Mouse (Mus musculus): Measurements from ENCODE around the gene Adcy3. TPM values are rescaled to one million over a fixed set of nuclear protein-coding genes. Genes with fewer than 3 reads are reported as not detected.
"Not testable (repeated sequence)": the region's sequence is repeated elsewhere in the genome, so short reads cannot be mapped to it uniquely, and the experiment has no call there.

The Adcy3 gene
- polyA plus RNA-seq, 1 experiment from 2014 or later = 2.9 TPM

GRCm38 (mm10) chr12:4240281-4240680, 107.4 kb downstream of the Adcy3 start:
- H3K4me1 ChIP-seq (replicated peaks; ENCODE audit: control insufficient read depth, insufficient read depth, low read length) = not testable (repeated sequence)

GRCm38 (mm10) chr12:4243805-4244204, 110.9 kb downstream of the Adcy3 start:
- no peaks in the 10 kb centered on the region for H3K9me3 ChIP-seq (ENCODE audit: control insufficient read depth, low read length)
- H3K4me1 ChIP-seq (replicated peaks; ENCODE audit: control insufficient read depth, insufficient read depth, low read length) = no peaks in the 10 kb centered on the region
- H3K27me3 ChIP-seq (ENCODE audit: control insufficient read depth, insufficient read depth, low read length) = no peaks in the 10 kb centered on the region
- H3K27ac ChIP-seq (ENCODE audit: low read depth, low read length) = no peak overlapping the region
- ATAC-seq (ENCODE audit: low FRiP score) = no peak
- H3K4me2 ChIP-seq (replicated peaks; ENCODE audit: low read depth, low read length) = no peak overlapping the region
- WGBS = 81% methylated on average over 2 of the region's 2 CpGs
- DNase-seq (ENCODE audit: low spot score) = no peak
- H3K4me3 ChIP-seq (ENCODE audit: low read depth, low read length) = no peak overlapping the region
- H3K9ac ChIP-seq (ENCODE audit: low read depth, low read length) = no peak overlapping the region
- H3K36me3 ChIP-seq (ENCODE audit: control insufficient read depth, insufficient read depth, low read length) = no peaks in the 10 kb centered on the region

More at GRCm38 (mm10) chr12:4240281-4240680, 107.4 kb downstream of the Adcy3 start:
- DNase-seq (ENCODE audit: low spot score); H3K9ac ChIP-seq (ENCODE audit: low read depth, low read length); H3K27me3 ChIP-seq (ENCODE audit: control insufficient read depth, insufficient read depth, low read length); H3K36me3 ChIP-seq (ENCODE audit: control insufficient read depth, insufficient read depth, low read length); H3K9me3 ChIP-seq (ENCODE audit: control insufficient read depth, low read length); H3K4me2 ChIP-seq (replicated peaks; ENCODE audit: low read depth, low read length); H3K27ac ChIP-seq (ENCODE audit: low read depth, low read length); H3K4me3 ChIP-seq (ENCODE audit: low read depth, low read length); ATAC-seq (ENCODE audit: low FRiP score): not testable (repeated sequence)
- 79% methylated on average over 8 of the region's 8 CpGs for WGBS

GRCm38 (mm10) chr12:4245742-4246141, 112.8 kb downstream of the Adcy3 start:
- Histone ChIP-seq H3K4me1 (replicated peaks; ENCODE audit: control insufficient read depth, insufficient read depth, low read length) (no peaks in the 10 kb centered on the region), H3K4me3 (ENCODE audit: low read depth, low read length) (no peak overlapping the region), H3K36me3 (ENCODE audit: control insufficient read depth, insufficient read depth, low read length) (no peaks in the 10 kb centered on the region), H3K27ac (ENCODE audit: low read depth, low read length) (no peak overlapping the region), H3K4me2 (replicated peaks; ENCODE audit: low read depth, low read length) (no peak overlapping the region), H3K9ac (ENCODE audit: low read depth, low read length) (no peak overlapping the region), H3K27me3 (ENCODE audit: control insufficient read depth, insufficient read depth, low read length) (no peaks in the 10 kb centered on the region), H3K9me3 (ENCODE audit: control insufficient read depth, low read length) (no peaks in the 10 kb centered on the region)
- 89% methylated on average over 10 of the region's 10 CpGs for WGBS
- ATAC-seq (ENCODE audit: low FRiP score) = no peak
- no peak for DNase-seq (ENCODE audit: low spot score)

- Histone ChIP-seq H3K27ac (ENCODE audit: low read depth, low read length) (no peak overlapping the region), H3K27me3 (ENCODE audit: control insufficient read depth, insufficient read depth, low read length) (no peaks in the 10 kb centered on the region), H3K9me3 (ENCODE audit: control insufficient read depth, low read length) (no peaks in the 10 kb centered on the region), H3K9ac (ENCODE audit: low read depth, low read length) (no peak overlapping the region), H3K4me3 (ENCODE audit: low read depth, low read length) (no peak overlapping the region), H3K4me1 (replicated peaks; ENCODE audit: control insufficient read depth, insufficient read depth, low read length) (no peaks in the 10 kb centered on the region), H3K4me2 (replicated peaks; ENCODE audit: low read depth, low read length) (no peak overlapping the region), H3K36me3 (ENCODE audit: control insufficient read depth, insufficient read depth, low read length) (no peaks in the 10 kb centered on the region)
- 89% methylated on average over 6 of the region's 6 CpGs for WGBS
- DNase-seq (ENCODE audit: low spot score) (no peak), ATAC-seq (ENCODE audit: low FRiP score) (no peak)
Measured at GRCm38 (mm10) chr12:4249786-4250185, 116.9 kb downstream of the Adcy3 start.

GRCm38 (mm10) chr12:4252742-4253655, 120.1 kb downstream of the Adcy3 start:
- Histone ChIP-seq H3K27ac (ENCODE audit: low read depth, low read length) (no peak overlapping the region), H3K4me3 (ENCODE audit: low read depth, low read length) (no peak overlapping the region), H3K9me3 (ENCODE audit: control insufficient read depth, low read length) (no peaks in the 10 kb centered on the region), H3K4me1 (replicated peaks; ENCODE audit: control insufficient read depth, insufficient read depth, low read length) (no peaks in the 10 kb centered on the region), H3K36me3 (ENCODE audit: control insufficient read depth, insufficient read depth, low read length) (no peaks in the 10 kb centered on the region), H3K27me3 (ENCODE audit: control insufficient read depth, insufficient read depth, low read length) (no peaks in the 10 kb centered on the region), H3K4me2 (replicated peaks; ENCODE audit: low read depth, low read length) (no peak overlapping the region), H3K9ac (ENCODE audit: low read depth, low read length) (no peak overlapping the region)
- 90% methylated on average over 16 of the region's 16 CpGs for WGBS
- no peak for ATAC-seq (ENCODE audit: low FRiP score)
- no peak for DNase-seq (ENCODE audit: low spot score)

Other genes starting within 250 kb of the Adcy3 start
- 6.8 and 7.1 TPM in 2 replicates for gene Pomc, start 178.2 kb upstream of the Adcy3 start, polyA plus RNA-seq (2014; fragmentation: Nextera tagmentation; extraction: Ambion mirVana)
- 11.2 and 14.5 TPM in 2 replicates for gene Efr3b, start 94.2 kb upstream of the Adcy3 start, polyA plus RNA-seq (2014; fragmentation: Nextera tagmentation; extraction: Ambion mirVana)
- 8.6 and 9.8 TPM in 2 replicates for gene Dnajc27, start 50.5 kb upstream of the Adcy3 start, polyA plus RNA-seq (2014; fragmentation: Nextera tagmentation; extraction: Ambion mirVana)
- gene Ptrhd1, start 100.9 kb downstream of the Adcy3 start, polyA plus RNA-seq (2014; fragmentation: Nextera tagmentation; extraction: Ambion mirVana) = 5.5 and 6.2 TPM in 2 replicates
- gene Cenpo, start 101.2 kb downstream of the Adcy3 start, polyA plus RNA-seq (2014; fragmentation: Nextera tagmentation; extraction: Ambion mirVana) = 17.2 and 20.7 TPM in 2 replicates

Data from hindbrain, embryonic 11.5 days (tissue).